In the genomic region with DNA sequence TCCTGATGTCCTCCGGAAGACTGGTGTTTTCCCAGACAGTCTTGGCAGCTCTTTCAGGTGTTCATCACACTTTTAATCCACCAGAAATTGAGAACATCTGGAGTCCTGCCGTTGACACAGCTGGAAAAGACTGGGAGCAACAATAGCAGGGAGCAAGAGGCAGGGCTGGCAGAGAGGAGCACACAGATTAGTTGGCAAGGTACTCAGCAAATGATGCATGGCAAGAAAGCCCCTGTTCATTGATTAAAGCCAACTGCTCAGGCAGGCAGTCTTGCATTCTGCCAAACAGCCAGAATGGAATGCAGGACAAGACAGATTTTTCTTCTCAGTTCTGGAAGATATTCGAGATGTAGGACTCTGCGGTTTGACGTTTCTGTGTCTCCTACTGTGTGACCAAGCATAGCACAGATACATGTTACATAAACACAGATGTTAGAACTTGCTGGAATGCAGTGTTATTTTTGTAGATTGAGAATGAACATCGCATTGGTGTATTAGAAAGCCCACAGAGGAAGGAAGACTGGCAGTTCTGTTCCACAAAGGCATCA, we compare ENCODE assay signal across 13 mouse cellular contexts.
DNase-seq lines count a peak whose midpoint lies in the region; ATAC-seq and TF ChIP-seq lines count a peak whose summit lies in the region.
"Had no signal": no experiment of that assay in that cellular context is flagged by ENCODE, and none has a peak within 500 bp of the region (broad histone marks: within the 10 kb centered on the region; RNA-seq: fewer than 3 reads in every experiment).

No protein-coding gene starts in this region.

- H3K9me3 ChIP-seq in forebrain, postnatal 0 days (ENCODE audit: low read length), result no peaks in the 10 kb centered on the region
- H3K9me3 ChIP-seq in forebrain, embryonic 12.5 days, result no peaks in the 10 kb centered on the region
- H3K9me3 ChIP-seq in embryonic facial prominence, embryonic 12.5 days, result no peaks in the 10 kb centered on the region
- H3K9me3 ChIP-seq: limb, embryonic 15.5 days had no signal

- WGBS in forebrain, postnatal 0 days, result 43% methylated on average over 6 of the region's 6 CpGs
- 69% methylated on average over 6 of the region's 6 CpGs for WGBS in forebrain, embryonic 12.5 days
- WGBS in lung, adult 2 months, result 54% methylated on average over 6 of the region's 6 CpGs
- 35% methylated on average over 6 of the region's 6 CpGs for WGBS in embryonic facial prominence, embryonic 12.5 days

- no peak overlapping the region for H3K4me3 ChIP-seq in forebrain, postnatal 0 days (ENCODE audit: low read depth, low read length)
- H3K4me3 ChIP-seq in forebrain, embryonic 12.5 days (replicated peaks), result no peak overlapping the region
- no peak overlapping the region for H3K4me3 ChIP-seq in lung, adult 2 months (replicated peaks; ENCODE audit: extremely low read depth, low read depth, low read length)
- no peak overlapping the region for H3K4me3 ChIP-seq in embryonic facial prominence, embryonic 12.5 days
- H3K4me3 ChIP-seq: limb, embryonic 15.5 days; myocyte had no signal

- no peaks in the 10 kb centered on the region for H3K27me3 ChIP-seq in forebrain, postnatal 0 days (ENCODE audit: insufficient read depth, low read length)
- H3K27me3 ChIP-seq in forebrain, embryonic 12.5 days, result no peaks in the 10 kb centered on the region
- H3K27me3 ChIP-seq in embryonic facial prominence, embryonic 12.5 days, result no peaks in the 10 kb centered on the region
- H3K27me3 ChIP-seq: limb, embryonic 15.5 days had no signal

- peak; percentile 11 for DNase-seq in forebrain, postnatal 0 days
- peak; percentile 3 to 8 for DNase-seq in lung, adult 18-20 months
- DNase-seq in lung, adult 2 months, result no peak
- DNase-seq in lung, postnatal 36 days, result peak; percentile 12
- no peak for DNase-seq in adrenal gland, adult 2 months
- no peak for DNase-seq in spleen, postnatal 36 days (ENCODE audit: low spot score in 2 of 2)
- DNase-seq: gastrocnemius, postnatal 25 days; kidney, adult 2 months; thymus, postnatal 25 days had no signal

- peak; percentile 16; the same call in 1 of the 2 replicates for ATAC-seq in forebrain, postnatal 0 days
- no peak for ATAC-seq in forebrain, embryonic 12.5 days (ENCODE audit: low FRiP score)
- peak; percentile 64; the same call in 1 of the 2 replicates for ATAC-seq in embryonic facial prominence, embryonic 12.5 days (ENCODE audit: insufficient number of reproducible peaks, insufficient read depth, low FRiP score, low TSS enrichment)

- no peak overlapping the region for H3K9ac ChIP-seq in forebrain, postnatal 0 days
- H3K9ac ChIP-seq in forebrain, embryonic 12.5 days, result no peak overlapping the region
- H3K9ac ChIP-seq in embryonic facial prominence, embryonic 12.5 days, result no peak overlapping the region
- H3K9ac ChIP-seq: limb, embryonic 15.5 days had no signal

- H3K4me1 ChIP-seq in forebrain, postnatal 0 days (ENCODE audit: insufficient read depth), result no peaks in the 10 kb centered on the region
- H3K4me1 ChIP-seq in forebrain, embryonic 12.5 days, result no peaks in the 10 kb centered on the region
- H3K4me1 ChIP-seq in lung, adult 2 months (ENCODE audit: control insufficient read depth, insufficient read depth, low read length), result no peaks in the 10 kb centered on the region
- H3K4me1 ChIP-seq in embryonic facial prominence, embryonic 12.5 days, result no peaks in the 10 kb centered on the region
- H3K4me1 ChIP-seq: limb, embryonic 15.5 days had no signal

- TF ChIP-seq CTCF in forebrain, postnatal 0 days (IDR thresholded peaks at IDR 0.05; ENCODE audit: low read depth), result no peak
- TF ChIP-seq CTCF in lung, adult 2 months (IDR thresholded peaks at IDR 0.05; ENCODE audit: insufficient read depth, low read length), result no peak

- no peak overlapping the region for H3K27ac ChIP-seq in forebrain, postnatal 0 days (ENCODE audit: low read depth, low read length)
- no peak overlapping the region for H3K27ac ChIP-seq in forebrain, embryonic 12.5 days
- H3K27ac ChIP-seq in embryonic facial prominence, embryonic 12.5 days, result no peak overlapping the region
- H3K27ac ChIP-seq: limb, embryonic 15.5 days had no signal

- no peak overlapping the region for H3K4me2 ChIP-seq in forebrain, postnatal 0 days (ENCODE audit: low read depth)
- H3K4me2 ChIP-seq in forebrain, embryonic 12.5 days, result no peak overlapping the region
- H3K4me2 ChIP-seq in embryonic facial prominence, embryonic 12.5 days (replicated peaks), result no peak overlapping the region
- H3K4me2 ChIP-seq: limb, embryonic 15.5 days had no signal

- no peaks in the 10 kb centered on the region for H3K36me3 ChIP-seq in forebrain, postnatal 0 days (ENCODE audit: insufficient read depth)
- H3K36me3 ChIP-seq in forebrain, embryonic 12.5 days (replicated peaks), result no peaks in the 10 kb centered on the region
- H3K36me3 ChIP-seq in embryonic facial prominence, embryonic 12.5 days, result no peaks in the 10 kb centered on the region
- H3K36me3 ChIP-seq: limb, embryonic 15.5 days had no signal

- TF ChIP-seq POLR2A in lung, adult 2 months (IDR thresholded peaks at IDR 0.05; ENCODE audit: borderline replicate concordance, extremely low read depth, low read depth, low read length), result no peak

Comparison
In these comparisons a context has a peak if more than half of its experiments do, and no peak if none do; other contexts are left out.
1. DNase-seq: peak in forebrain, postnatal 0 days (single experiment), lung, adult 18-20 months (2 of 2) and lung, postnatal 36 days (single experiment); none in lung, adult 2 months (single experiment), adrenal gland, adult 2 months (single experiment) and spleen, postnatal 36 days (0 of 2).